Mouse (Mus musculus) neural tube, embryonic 12.5 days (tissue): ENCODE data around the gene Gpat2. TPM values are rescaled to one million over a fixed set of nuclear protein-coding genes. Genes with fewer than 3 reads are reported as not detected.
A peak's percentile ranks its signal among the peaks of the same experiment; 100 is the strongest.

Experiments used
- ATAC-seq: fragments of 200-750 bp; cut with Nextera tagmentation; 2 replicates; pipeline ENCODE4 v1.8.0; 2017; ENCODE audit warnings: low read depth, mild to moderate bottlenecking, moderate TSS enrichment, moderate library complexity; ENCODE audit not compliant: low FRiP score
- H3K27ac ChIP-seq: fragments of 300-500 bp; sonication (generic); 2 replicates; pipeline ENCODE4 v1.5.1; 2016
- H3K27me3 ChIP-seq: fragments of 300-500 bp; sonication (generic); replicated peaks from 2 replicates; pipeline ENCODE4 v1.6.1; 2016; ENCODE audit warnings: mild to moderate bottlenecking
- H3K36me3 ChIP-seq: fragments of 300-500 bp; sonication (generic); 2 replicates; pipeline ENCODE4 v1.6.1; 2016; ENCODE audit warnings: mild to moderate bottlenecking
- H3K4me1 ChIP-seq: fragments of 300-500 bp; sonication (generic); 2 replicates; pipeline ENCODE4 v1.6.1; 2016
- H3K4me2 ChIP-seq: fragments of 300-500 bp; sonication (generic); replicated peaks from 2 replicates; pipeline ENCODE4 v1.6.1; 2016; ENCODE audit warnings: mild to moderate bottlenecking
- H3K4me3 ChIP-seq: fragments of 300-500 bp; sonication (generic); 2 replicates; pipeline ENCODE4 v1.5.1; 2016
- H3K9ac ChIP-seq: fragments of 300-500 bp; sonication (generic); 2 replicates; pipeline ENCODE4 v1.6.1; 2016; ENCODE audit warnings: mild to moderate bottlenecking
- H3K9me3 ChIP-seq: fragments of 300-500 bp; sonication (generic); 2 replicates; pipeline ENCODE4 v1.6.1; 2016; ENCODE audit warnings: mild to moderate bottlenecking
- WGBS: fragments of 180-500 bp; shearing (Covaris S2); methylation state at CpG from one replicate; pipeline ENCODE4 v1.1.7; 2016; 5-methylcytosine and 5-hydroxymethylcytosine counted together
- polyA plus RNA-seq: library from polyadenylated mRNA; unstranded; fragments of >200 nt; fragmentation: Nextera tagmentation; extraction: Ambion mirVana; gene quantifications from 2 replicates; pipeline ENCODE4 v1.2.1, GENCODE M21; 2016

The Gpat2 gene
- polyA plus RNA-seq, 1 experiment from 2014 or later: 0.14 TPM

DNA sequence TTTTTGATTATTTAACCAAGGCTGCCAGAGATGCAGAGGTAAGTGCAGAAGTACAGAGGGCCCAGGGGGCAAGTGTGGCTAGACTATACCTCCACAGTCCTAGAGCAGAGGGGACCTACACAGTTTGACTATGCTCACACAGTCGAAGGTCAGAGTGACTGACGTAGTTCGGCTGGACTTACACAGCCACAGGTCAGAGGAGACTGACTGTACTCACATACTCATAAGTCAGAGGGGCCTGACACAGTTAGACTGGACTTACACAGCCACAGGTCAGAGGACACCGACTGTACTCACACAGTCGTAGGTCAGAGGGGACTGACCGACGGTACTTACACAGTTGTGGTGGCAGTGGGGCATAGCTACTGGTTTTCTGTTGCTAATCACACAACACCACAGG, 26.3 kb upstream of the Gpat2 start:
- Histone ChIP-seq H3K36me3 (no peaks in the 10 kb centered on the region), H3K4me1 (no peaks in the 10 kb centered on the region), H3K9ac (no peak overlapping the region), H3K4me3 (no peak overlapping the region), H3K4me2 (no peak overlapping the region), H3K27ac (no peak overlapping the region), H3K27me3 (no peaks in the 10 kb centered on the region), H3K9me3 (no peaks in the 10 kb centered on the region)
- 90% methylated on average over 7 of the region's 7 CpGs for WGBS
- ATAC-seq: no peak

DNA sequence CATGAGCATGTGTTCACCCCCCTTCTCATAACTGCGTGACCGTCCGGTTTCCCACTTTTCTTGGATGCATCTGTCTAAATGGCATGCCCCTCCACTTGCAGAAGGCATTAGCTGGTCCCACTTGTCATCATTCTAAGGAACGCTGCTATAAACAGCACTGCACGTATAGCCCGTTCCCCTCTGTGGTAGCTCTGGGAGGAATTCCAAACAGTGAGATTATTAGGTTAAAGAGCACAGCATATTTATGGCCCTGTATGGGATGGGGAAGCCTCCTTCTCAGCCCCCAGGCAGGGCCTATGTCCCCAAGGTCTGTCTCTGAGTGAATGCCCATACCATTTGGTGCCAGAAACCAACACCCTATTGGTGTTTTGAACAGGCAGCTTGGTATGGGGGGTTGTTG, 13.9 kb upstream of the Gpat2 start:
- WGBS: 81% methylated on average over 6 of the region's 6 CpGs

DNA sequence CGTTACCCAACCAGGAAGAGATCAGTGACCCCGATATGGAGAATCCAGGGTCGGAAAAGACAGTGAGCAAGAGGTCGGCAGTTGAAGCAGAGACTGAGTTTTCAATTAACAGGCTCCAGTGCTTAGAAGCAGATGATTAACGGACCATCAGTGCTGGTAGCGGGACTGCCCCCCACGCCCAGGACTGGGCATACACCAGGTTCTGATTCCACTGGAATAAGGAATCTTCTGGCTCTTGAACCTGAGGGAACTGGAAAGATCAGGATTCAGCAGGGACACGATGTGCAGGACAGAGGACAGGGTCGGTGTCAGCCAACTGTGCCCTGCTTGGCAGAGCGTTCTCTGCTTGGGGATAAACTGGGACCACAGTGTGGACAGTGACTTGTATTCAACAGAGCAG, 9.2 kb upstream of the Gpat2 start:
- Histone ChIP-seq H3K9ac (no peak overlapping the region), H3K4me2 (no peak overlapping the region), H3K27me3 (no peaks in the 10 kb centered on the region), H3K9me3 (no peaks in the 10 kb centered on the region), H3K27ac (no peak overlapping the region), H3K4me3 (no peak overlapping the region), H3K36me3 (no peaks in the 10 kb centered on the region), H3K4me1 (no peaks in the 10 kb centered on the region)
- ATAC-seq: no peak
- WGBS: 81% methylated on average over 10 of the region's 10 CpGs

More for the DNA sequence above, 13.9 kb upstream of the Gpat2 start:
- Histone ChIP-seq H3K4me3 (no peak overlapping the region), H3K27me3 (no peaks in the 10 kb centered on the region), H3K9me3 (no peaks in the 10 kb centered on the region), H3K27ac (no peak overlapping the region), H3K9ac (no peak overlapping the region), H3K4me2 (no peak overlapping the region), H3K36me3 (no peaks in the 10 kb centered on the region), H3K4me1 (no peaks in the 10 kb centered on the region)
- ATAC-seq: no peak

DNA sequence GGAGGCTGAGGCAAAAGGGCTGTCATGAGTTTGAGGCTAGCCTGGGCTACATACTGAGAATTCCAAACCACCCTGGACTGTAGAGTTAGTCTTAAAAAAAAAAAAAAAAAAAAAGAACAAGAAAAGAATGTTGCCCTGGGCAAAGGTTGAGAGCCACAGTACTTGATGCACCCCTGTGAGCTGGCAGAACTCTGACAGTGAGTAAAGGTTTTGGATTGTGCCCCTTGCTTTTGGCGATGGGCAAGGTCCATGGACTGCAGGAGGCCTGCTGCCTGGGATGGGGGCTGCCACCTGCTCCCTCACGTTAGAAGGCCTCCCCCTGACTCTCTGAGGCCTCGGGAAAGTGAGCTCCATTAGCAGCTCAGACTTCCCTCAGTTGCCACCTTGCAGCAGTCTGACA, 8.3 kb upstream of the Gpat2 start:
- Histone ChIP-seq H3K27me3 (no peaks in the 10 kb centered on the region), H3K9ac (no peak overlapping the region), H3K9me3 (no peaks in the 10 kb centered on the region), H3K4me3 (no peak overlapping the region), H3K4me2 (no peak overlapping the region), H3K4me1 (no peaks in the 10 kb centered on the region), H3K27ac (no peak overlapping the region), H3K36me3 (no peaks in the 10 kb centered on the region)
- no peak for ATAC-seq
- 60% methylated on average over 3 of the region's 3 CpGs for WGBS

DNA sequence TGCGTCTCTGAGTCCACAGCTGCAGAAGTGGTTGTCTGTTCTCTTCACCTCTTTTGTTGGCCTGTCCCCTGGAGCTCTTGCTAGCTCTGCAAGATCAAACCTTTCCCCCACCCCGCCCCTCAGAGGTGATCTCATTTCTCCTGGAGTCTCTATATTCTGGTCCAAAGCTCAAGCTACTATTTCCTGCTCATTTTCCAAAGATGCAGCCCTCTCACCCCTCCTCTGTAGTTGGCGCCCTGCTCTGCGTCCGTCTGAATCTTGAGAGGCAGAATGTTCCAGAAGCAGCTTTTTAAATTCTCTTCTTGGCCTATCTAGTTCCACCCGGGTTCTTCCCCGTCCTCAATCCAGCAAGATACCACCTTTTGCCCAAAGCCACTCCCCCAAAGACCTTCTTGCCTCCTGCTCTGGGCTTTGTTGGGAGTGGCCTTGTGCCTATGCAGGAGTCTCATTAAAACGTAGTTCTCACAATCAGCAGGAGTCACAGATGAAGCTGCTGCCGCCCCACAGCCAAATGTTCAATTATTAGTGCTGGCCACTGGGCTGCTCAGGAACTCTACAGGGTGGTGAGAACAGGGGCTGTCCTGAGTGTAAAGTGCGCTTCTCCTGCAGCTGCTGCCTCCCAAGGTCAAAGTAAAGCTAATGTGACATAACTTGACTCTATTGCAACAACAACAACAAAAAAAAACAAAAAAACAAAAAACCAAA, 6.6 kb upstream of the Gpat2 start:
- WGBS: 69% methylated on average over 10 of the region's 10 CpGs
- no peak overlapping the region for H3K27ac ChIP-seq

DNA sequence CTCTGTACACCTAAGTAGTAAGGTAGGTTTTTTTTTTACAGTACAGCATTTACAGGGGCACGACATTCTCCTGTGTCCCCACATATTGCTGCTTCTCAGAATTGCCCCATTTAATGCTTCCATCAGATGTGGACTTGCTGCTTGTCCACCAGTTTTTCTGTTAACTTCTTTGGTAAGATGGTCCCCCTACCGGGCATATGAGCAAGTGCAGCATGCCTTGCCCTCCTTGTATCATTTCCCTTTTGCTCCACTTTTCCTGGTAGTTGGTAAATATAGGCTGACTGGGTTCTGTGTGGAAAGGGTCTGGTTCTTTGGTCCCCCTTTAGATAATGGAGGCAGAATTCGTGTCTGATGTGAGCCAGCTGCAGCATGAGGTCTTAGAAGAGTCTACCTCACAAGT, 5.2 kb downstream of the Gpat2 start:
- Histone ChIP-seq H3K27me3 (peaks cover 2% of the 10 kb centered on the region; the same call in 1 of the 2 replicates), H3K4me1 (no peaks in the 10 kb centered on the region), H3K27ac (no peak overlapping the region), H3K4me2 (no peak overlapping the region), H3K36me3 (peaks cover 14% of the 10 kb centered on the region), H3K9me3 (no peaks in the 10 kb centered on the region), H3K9ac (no peak overlapping the region), H3K4me3 (no peak overlapping the region)
- no peak for ATAC-seq
- WGBS: 28% methylated on average over 3 of the region's 3 CpGs

More for the DNA sequence above, 6.6 kb upstream of the Gpat2 start:
- Histone ChIP-seq H3K4me1 (no peaks in the 10 kb centered on the region), H3K4me3 (no peak overlapping the region), H3K9ac (no peak overlapping the region), H3K36me3 (no peaks in the 10 kb centered on the region), H3K9me3 (no peaks in the 10 kb centered on the region), H3K27me3 (no peaks in the 10 kb centered on the region), H3K4me2 (no peak overlapping the region)
- ATAC-seq: no peak

DNA sequence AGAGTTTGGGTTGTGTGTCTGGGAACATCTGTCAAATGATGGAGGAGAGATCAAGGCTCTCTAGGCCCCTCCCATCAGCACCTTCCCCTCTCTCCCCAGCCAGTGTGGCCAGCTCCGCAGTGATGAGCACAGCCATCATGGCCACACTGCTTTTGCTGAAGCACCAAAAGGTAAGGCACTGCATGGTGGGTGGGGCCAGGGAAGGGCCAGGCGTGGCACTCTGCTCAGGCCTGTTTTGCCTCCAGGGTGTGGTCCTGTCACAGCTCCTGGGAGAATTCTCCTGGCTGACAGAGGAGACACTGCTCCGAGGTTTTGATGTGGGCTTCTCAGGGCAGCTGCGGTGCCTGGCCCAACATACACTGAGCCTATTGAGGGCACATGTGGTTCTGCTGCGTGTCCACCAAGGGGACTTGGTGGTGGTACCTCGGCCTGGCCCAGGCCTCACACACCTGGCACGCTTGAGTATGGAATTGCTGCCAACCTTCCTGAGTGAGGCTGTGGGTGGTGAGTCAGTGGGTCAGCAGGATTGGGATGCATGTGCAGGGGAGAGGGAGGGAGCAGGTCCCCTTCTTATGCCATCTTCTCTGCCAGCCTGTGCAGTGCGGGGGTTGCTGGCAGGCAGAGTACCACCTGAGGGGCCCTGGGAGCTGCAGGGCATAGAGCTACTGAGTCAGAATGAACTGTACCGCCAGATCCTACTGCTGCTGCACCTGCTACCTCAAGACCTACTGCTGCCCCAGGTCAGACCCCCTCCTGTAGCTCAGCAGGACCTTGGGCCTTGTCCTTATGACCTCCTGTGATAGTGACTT, 8.7 kb downstream of the Gpat2 start:
- no peak for ATAC-seq
- Histone ChIP-seq H3K36me3 (peaks cover 34% of the 10 kb centered on the region), H3K4me1 (no peaks in the 10 kb centered on the region), H3K4me2 (no peak overlapping the region), H3K9me3 (no peaks in the 10 kb centered on the region), H3K27ac (no peak overlapping the region), H3K9ac (no peak overlapping the region), H3K4me3 (no peak overlapping the region), H3K27me3 (0 out of 2 replicates have a peak, but pooled peaks cover 2% of the 10 kb centered on the region)
- 84% methylated on average over 9 of the region's 9 CpGs for WGBS

DNA sequence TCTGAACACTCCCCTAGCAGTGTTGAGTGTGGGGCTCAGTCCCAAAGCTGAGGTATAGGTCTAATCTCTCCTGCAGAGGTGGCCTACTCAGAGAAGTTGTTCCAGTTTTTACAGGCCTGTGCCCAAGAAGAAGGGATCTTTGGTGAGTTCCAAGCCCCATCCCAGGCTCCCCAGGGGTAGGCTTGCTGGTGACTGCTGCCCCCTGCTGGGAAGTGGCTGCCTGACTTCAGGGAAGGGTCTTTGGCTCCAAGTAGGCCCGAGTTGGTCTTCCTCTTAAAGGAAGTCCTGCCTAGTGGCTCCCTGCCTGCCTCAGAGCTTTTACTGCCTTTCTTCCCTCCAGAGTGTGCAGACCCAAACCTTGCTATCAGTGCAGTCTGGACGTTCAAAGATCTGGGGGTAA, 10.1 kb downstream of the Gpat2 start:
- H3K27me3 ChIP-seq: no peaks in the 10 kb centered on the region
- no peak overlapping the region for H3K9ac ChIP-seq
- no peak for ATAC-seq
- no peak overlapping the region for H3K4me3 ChIP-seq
- WGBS: 32% methylated on average over 2 of the region's 2 CpGs
- H3K36me3 ChIP-seq: peaks cover 38% of the 10 kb centered on the region
- H3K4me2 ChIP-seq: no peak overlapping the region
- no peak overlapping the region for H3K27ac ChIP-seq
- H3K4me1 ChIP-seq: no peaks in the 10 kb centered on the region
- H3K9me3 ChIP-seq: no peaks in the 10 kb centered on the region

DNA sequence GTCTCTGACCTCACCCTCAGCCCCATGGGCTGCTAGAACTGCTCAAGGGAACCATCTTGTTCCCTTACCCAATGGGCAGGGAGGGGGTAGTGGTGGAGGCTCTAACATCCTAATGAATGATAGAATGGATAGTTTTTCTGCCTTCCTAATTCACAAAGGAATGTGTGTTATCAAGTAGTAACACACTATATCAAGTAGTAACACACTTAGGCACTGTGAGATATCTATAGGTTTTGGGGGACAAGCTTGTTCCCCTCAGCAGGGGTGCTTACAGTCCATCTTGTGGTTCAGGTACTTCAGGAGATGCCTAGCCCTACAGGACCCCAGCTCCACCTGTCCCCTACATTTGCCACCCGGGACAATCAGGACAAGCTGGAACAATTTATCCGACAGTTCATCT, 10.6 kb downstream of the Gpat2 start:
- no peak for ATAC-seq
- no peak overlapping the region for H3K27ac ChIP-seq
- no peaks in the 10 kb centered on the region for H3K27me3 ChIP-seq
- H3K9ac ChIP-seq: no peak overlapping the region
- H3K4me1 ChIP-seq: no peaks in the 10 kb centered on the region
- no peak overlapping the region for H3K4me2 ChIP-seq
- WGBS: 94% methylated on average over 2 of the region's 2 CpGs
- H3K36me3 ChIP-seq: peaks cover 42% of the 10 kb centered on the region
- H3K4me3 ChIP-seq: no peak overlapping the region
- no peaks in the 10 kb centered on the region for H3K9me3 ChIP-seq

DNA sequence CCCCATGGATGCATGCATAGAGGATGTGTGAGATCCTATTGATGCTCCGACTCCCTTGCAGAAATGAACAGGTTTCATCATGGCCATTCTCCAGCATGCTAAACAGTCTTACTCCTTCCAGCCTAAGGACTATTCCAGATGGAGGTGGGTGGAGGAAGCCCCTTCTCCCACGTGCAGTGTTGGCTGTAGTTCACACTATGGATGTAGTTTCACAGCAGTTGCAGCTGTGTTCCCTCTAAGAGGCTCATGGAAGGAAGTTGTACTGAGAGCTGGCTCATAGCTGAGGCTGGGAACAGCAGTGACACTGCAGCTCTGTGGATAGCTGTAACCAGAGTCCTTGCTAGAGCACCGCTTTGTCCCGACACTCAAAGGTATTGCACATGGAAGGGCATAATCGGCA, 12.7 kb downstream of the Gpat2 start:
- Histone ChIP-seq H3K4me1 (no peaks in the 10 kb centered on the region), H3K4me3 (no peak overlapping the region), H3K9ac (no peak overlapping the region), H3K4me2 (no peak overlapping the region), H3K36me3 (peaks cover 38% of the 10 kb centered on the region), H3K9me3 (no peaks in the 10 kb centered on the region), H3K27me3 (no peaks in the 10 kb centered on the region), H3K27ac (no peak overlapping the region)
- no peak for ATAC-seq
- WGBS: 87% methylated on average over 5 of the region's 5 CpGs

DNA sequence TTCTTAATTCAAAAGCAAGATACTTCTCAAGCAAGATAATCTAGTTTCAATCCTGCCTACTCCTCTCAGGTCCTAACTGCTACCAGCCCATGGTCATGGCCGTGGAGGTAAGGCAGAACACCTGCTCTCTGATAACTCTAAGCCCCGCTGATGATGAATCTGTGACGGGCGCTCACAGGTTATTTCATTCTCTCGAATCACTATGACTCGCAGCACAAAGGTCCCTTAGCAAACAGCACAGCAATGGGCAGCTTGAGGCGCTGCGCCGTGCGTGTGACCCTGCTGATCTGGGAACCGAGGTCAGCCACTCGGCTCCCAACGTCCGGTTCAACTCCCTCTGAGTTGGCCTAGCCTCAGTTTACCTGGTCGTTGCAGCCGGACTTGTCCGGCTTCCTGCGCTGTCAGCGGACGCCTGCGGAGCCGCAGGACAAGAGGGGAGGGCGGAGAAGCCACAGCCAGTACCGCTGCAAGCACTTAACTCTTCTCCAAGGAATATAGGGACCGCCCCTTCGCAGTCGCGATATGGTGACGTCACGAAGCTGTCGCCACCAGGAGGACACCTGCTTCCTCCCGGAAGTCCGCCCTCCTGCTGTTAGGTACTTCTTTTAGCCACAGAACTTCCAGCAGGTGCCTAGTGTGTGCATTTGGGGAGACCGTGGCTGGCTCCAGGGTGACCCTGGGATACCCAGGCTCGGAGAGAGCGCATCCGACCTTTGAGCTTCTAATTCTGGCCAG, 19.2 kb downstream of the Gpat2 start, which contains the start of gene Fahd2a:
Fahd2a (minus strand) TSS at position 511 of the 735 bp plus-strand sequence.
- ATAC-seq: peak; percentile 92
- Histone ChIP-seq H3K4me3 (peak within 1 kb of the TSS; percentile 79), H3K4me2 (peak within 1 kb of the TSS; percentile 79), H3K36me3 (peaks cover 7% of the 10 kb centered on the region; the same call in 1 of the 2 replicates), H3K9me3 (no peaks in the 10 kb centered on the region), H3K4me1 (peaks cover 13% of the 10 kb centered on the region), H3K9ac (peak within 1 kb of the TSS; percentile 72), H3K27ac (no peak within 1 kb of the TSS), H3K27me3 (no peaks in the 10 kb centered on the region)
- WGBS: 3% methylated on average over 37 of the region's 37 CpGs

DNA sequence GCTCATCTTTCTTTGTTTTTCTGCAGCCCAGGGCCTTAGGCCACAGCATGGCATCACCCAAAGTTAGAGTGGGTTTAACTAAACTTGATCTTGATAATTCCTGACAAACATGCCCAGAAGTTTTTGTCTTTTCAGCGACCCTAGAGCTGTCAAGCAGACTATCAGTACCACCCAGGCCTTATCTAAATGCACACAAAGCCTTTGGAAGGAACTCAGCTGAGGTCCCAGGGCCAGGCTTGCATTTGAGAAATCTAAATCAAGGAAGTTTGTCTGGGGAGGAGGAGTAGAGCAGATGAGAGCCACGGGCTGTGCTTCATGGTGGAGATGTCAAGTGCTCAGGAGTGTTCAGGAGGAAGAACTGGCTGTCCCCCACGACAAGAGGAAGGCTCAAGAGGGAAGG, 21.8 kb downstream of the Gpat2 start:
- peaks cover 9% of the 10 kb centered on the region; the same call in 1 of the 2 replicates for H3K27me3 ChIP-seq

More for the DNA sequence above, 21.8 kb downstream of the Gpat2 start:
- Histone ChIP-seq H3K36me3 (no peaks in the 10 kb centered on the region), H3K4me2 (no peak overlapping the region), H3K27ac (no peak overlapping the region), H3K9me3 (no peaks in the 10 kb centered on the region), H3K9ac (no peak overlapping the region), H3K4me1 (peaks cover 13% of the 10 kb centered on the region), H3K4me3 (no peak overlapping the region)
- 49% methylated on average over 3 of the region's 3 CpGs for WGBS
- ATAC-seq: no peak
